Mouse (Mus musculus) heart, adult 2 months (tissue): Measurements from ENCODE around the gene Trim44. TPM values are rescaled to one million over a fixed set of nuclear protein-coding genes. Genes with fewer than 3 reads are reported as not detected.

ENCODE experiments used
- DNase-seq, 2 experiments: peaks; one replicate each; pipeline ENCODE4 v3.0.0; 2021
- H3K27ac ChIP-seq: fragments of 200-600 bp; 2 replicates; pipeline ENCODE4 v1.8.1; 2022
- H3K27me3 ChIP-seq: fragments of 200-500 bp; 2 replicates; pipeline ENCODE4 v1.6.1; 2012; ENCODE audit warnings: mild to moderate bottlenecking, low read length, inconsistent platforms, mixed read lengths; ENCODE audit not compliant: control insufficient read depth, insufficient read depth
- H3K36me3 ChIP-seq: fragments of 200-500 bp; 2 replicates; pipeline ENCODE4 v1.6.1; 2012; ENCODE audit warnings: low read length, inconsistent platforms; ENCODE audit not compliant: control insufficient read depth, insufficient read depth
- H3K4me1 ChIP-seq: fragments of 200-500 bp; 2 replicates; pipeline ENCODE4 v1.6.1; 2011; ENCODE audit warnings: low read length; ENCODE audit not compliant: control insufficient read depth, insufficient read depth
- H3K4me3 ChIP-seq: fragments of 200-600 bp; 2 replicates; pipeline ENCODE4 v1.8.1; 2022
- H3K79me2 ChIP-seq: fragments of 200-500 bp; replicated peaks from 2 replicates; pipeline ENCODE4 v1.6.1; 2012; ENCODE audit warnings: mild to moderate bottlenecking, inconsistent platforms, low read length, moderate library complexity, mixed read lengths; ENCODE audit not compliant: control insufficient read depth, insufficient read depth
- H3K9ac ChIP-seq: fragments of 200-500 bp; 2 replicates; pipeline ENCODE4 v1.6.1; 2012; ENCODE audit warnings: low read depth, mild to moderate bottlenecking, control low read depth, inconsistent platforms, low read length, mixed read lengths
- CTCF ChIP-seq: fragments of 200-600 bp; IDR thresholded peaks from 2 replicates; pipeline ENCODE4 v1.8.1; 2022; ENCODE audit warnings: antibody characterized with exemption, mild to moderate bottlenecking, moderate library complexity
- EP300 ChIP-seq: fragments of 200-500 bp; IDR thresholded peaks from 2 replicates; pipeline ENCODE4 v1.6.1; 2011; ENCODE audit warnings: low read depth, low read length, control low read depth; ENCODE audit not compliant: insufficient read depth
- POLR2A ChIP-seq: fragments of 200-500 bp; IDR thresholded peaks from 2 replicates; pipeline ENCODE4 v1.6.1; 2011; ENCODE audit warnings: mild to moderate bottlenecking, low read depth, low read length, control low read depth; ENCODE audit not compliant: insufficient read depth
- WGBS: fragments of 180-500 bp; shearing (Covaris S2); methylation state at CpG from one replicate; pipeline ENCODE4 v1.1.7; 2018; 5-methylcytosine and 5-hydroxymethylcytosine counted together
- intact Hi-C: fragments of 180-260 bp; cut with DNase I; formaldehyde crosslinking; loops from one replicate; pipeline ENCODE4 v1.15.1; 2025
- polyA plus RNA-seq: library from polyadenylated mRNA; depleted of rRNA; stranded (reverse); fragments of >200 nt; gene quantifications from 2 replicates; pipeline ENCODE4 v1.2.3, GENCODE M21; 2012
- total RNA-seq, 2 experiments: library from RNA; stranded (reverse); gene quantifications; 2 replicates each; pipeline ENCODE4 v1.2.3; 2021

The Trim44 gene
- total and polyA plus RNA-seq, 3 experiments, result 13.0 to 28.8 (median 27.7) TPM

DNA sequence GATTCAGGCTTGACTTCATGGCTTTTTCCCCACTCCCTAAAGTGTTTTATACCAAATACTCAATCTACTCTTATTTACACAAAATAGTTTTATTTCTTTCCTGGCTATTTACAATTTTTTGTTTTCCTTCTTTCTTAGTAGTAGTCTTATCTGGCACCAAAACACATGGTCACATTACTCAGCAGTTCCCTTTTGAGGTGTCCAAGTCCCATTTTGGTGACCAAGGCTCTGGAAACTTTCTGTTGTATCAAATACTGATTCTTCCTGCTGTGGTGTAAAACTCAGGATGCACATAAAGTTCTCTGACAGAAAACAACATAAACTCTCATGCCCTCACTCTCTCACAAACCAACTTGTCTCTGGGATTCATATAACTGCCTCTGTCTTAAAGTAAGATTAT is 83.3 kb downstream of the Trim44 start:
- Histone ChIP-seq H3K4me1 (no peaks in the 10 kb centered on the region; the same call in 1 of the 2 replicates), H3K4me3 (no peak overlapping the region), H3K27ac (no peak overlapping the region), H3K79me2 (no peaks in the 10 kb centered on the region), H3K27me3 (no peaks in the 10 kb centered on the region), H3K9ac (no peak overlapping the region), H3K36me3 (no peaks in the 10 kb centered on the region; the same call in 1 of the 2 replicates)
- TF ChIP-seq CTCF, result no peak
- TF ChIP-seq POLR2A, result no peak
- intact Hi-C loops, result no loop called here
- no peak for DNase-seq

DNA sequence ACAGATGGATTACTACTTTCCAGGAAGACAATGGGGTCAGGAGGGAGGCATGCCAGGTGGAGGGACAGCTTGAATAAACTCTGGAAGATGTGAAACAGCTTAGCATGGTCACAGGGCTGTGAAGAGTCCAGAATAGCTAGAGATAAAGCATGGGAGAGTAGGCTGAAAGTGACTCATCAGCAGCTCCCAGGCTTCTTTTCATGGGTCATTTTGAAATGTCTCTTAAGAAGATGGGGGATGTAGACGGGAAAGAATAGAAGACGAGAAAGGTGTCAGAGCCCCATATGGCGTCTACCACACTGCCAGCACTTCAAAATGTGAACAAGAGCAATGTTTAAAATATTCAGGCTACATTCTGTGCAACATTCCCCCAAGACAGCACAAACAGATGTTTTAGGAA is 91.1 kb downstream of the Trim44 start:
- intact Hi-C loops, result no loop called here
- no peak for DNase-seq

DNA sequence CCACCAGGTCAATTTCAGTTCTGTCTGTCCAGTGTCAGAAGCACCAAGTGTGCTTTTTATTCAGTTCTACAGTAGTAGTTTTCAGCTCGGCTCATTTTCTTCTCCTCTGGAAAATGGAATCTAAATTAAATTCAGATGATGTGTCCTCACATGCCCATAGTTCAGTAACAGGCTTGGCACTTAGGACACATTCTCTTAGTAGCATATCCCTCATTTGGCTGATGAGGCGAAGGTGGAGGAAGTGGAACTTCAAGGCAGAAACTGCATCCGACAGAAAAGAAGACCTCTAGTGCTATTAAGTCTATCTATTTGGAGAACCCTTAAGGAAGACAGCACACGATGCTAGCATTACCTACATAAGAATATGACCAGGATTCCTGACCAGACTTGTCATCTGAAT is 92.5 kb downstream of the Trim44 start:
- 69% methylated on average over 4 of the region's 4 CpGs for WGBS
- H3K36me3 ChIP-seq, result peaks cover 25% of the 10 kb centered on the region
- DNase-seq, result no peak
- H3K27ac ChIP-seq, result no peak overlapping the region
- H3K4me3 ChIP-seq, result no peak overlapping the region
- no peaks in the 10 kb centered on the region for H3K27me3 ChIP-seq
- 0 out of 2 replicates have a peak, but pooled peaks cover 1% of the 10 kb centered on the region for H3K79me2 ChIP-seq
- intact Hi-C loops, result no loop called here
- peaks cover 3% of the 10 kb centered on the region for H3K4me1 ChIP-seq
- no peak overlapping the region for H3K9ac ChIP-seq
- TF ChIP-seq EP300, result no peak
- TF ChIP-seq CTCF, result no peak
- TF ChIP-seq POLR2A, result no peak

More for the DNA sequence above, 91.1 kb downstream of the Trim44 start:
- H3K36me3 ChIP-seq, result peaks cover 25% of the 10 kb centered on the region
- H3K79me2 ChIP-seq, result 0 out of 2 replicates have a peak, but pooled peaks cover 1% of the 10 kb centered on the region
- H3K27me3 ChIP-seq, result no peaks in the 10 kb centered on the region
- 54% methylated on average over 3 of the region's 3 CpGs for WGBS
- no peak overlapping the region for H3K4me3 ChIP-seq
- no peak for TF ChIP-seq EP300
- no peak for TF ChIP-seq POLR2A
- no peak for TF ChIP-seq CTCF
- no peak overlapping the region for H3K27ac ChIP-seq
- H3K4me1 ChIP-seq, result peaks cover 3% of the 10 kb centered on the region
- no peak overlapping the region for H3K9ac ChIP-seq

GRCm38 (mm10) chr2:102314610-102315009 is 93.0 kb downstream of the Trim44 start:
- TF ChIP-seq EP300, result no peak
- TF ChIP-seq CTCF, result no peak
- no peak for TF ChIP-seq POLR2A
- Histone ChIP-seq H3K9ac (no peak overlapping the region), H3K4me1 (peaks cover 3% of the 10 kb centered on the region), H3K79me2 (0 out of 2 replicates have a peak, but pooled peaks cover 1% of the 10 kb centered on the region), H3K27ac (no peak overlapping the region), H3K36me3 (peaks cover 25% of the 10 kb centered on the region), H3K27me3 (no peaks in the 10 kb centered on the region), H3K4me3 (no peak overlapping the region)
- WGBS, result 3% methylated on average over 1 of the region's 1 CpGs
- no peak for DNase-seq
- intact Hi-C loops, result loop anchor here (5.0 kb wide), 1 partner anchor 63 kb away; no protein-coding TSS in a partner anchor

- H3K4me3 ChIP-seq, result no peak overlapping the region
- no peaks in the 10 kb centered on the region for H3K27me3 ChIP-seq
- no peak overlapping the region for H3K9ac ChIP-seq
- H3K79me2 ChIP-seq, result 0 out of 2 replicates have a peak, but pooled peaks cover 1% of the 10 kb centered on the region
- no peak overlapping the region for H3K27ac ChIP-seq
- no peak for DNase-seq
- peaks cover 25% of the 10 kb centered on the region for H3K36me3 ChIP-seq
- H3K4me1 ChIP-seq, result peaks cover 3% of the 10 kb centered on the region
- intact Hi-C loops, result loop anchor here (5.0 kb wide), 1 partner anchor 63 kb away; no protein-coding TSS in a partner anchor
- TF ChIP-seq EP300 (no peak), POLR2A (no peak), CTCF (no peak)
- 74% methylated on average over 2 of the region's 2 CpGs for WGBS
Observed at GRCm38 (mm10) chr2:102314068-102314467, 93.6 kb downstream of the Trim44 start.

DNA sequence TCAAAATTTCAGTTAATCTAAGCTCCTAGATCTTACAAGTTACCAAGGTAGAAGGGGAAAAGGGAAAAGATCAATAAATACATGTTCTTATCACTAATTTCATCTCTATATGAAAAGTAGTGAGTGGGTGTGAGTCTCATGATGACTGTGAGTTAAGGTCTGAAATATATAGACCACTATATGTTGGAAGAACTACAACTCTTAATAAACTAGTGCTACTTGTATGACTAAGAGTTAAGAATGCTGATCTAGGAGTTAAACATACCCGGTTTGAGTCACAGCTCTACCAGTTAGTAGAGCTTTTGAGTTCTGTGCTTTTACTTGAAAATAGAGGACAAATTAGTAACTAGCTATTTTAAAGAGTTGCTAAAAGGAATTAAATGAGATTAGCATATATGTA is 94.7 kb downstream of the Trim44 start:
- WGBS, result 95% methylated on average over 1 of the region's 1 CpGs
- Histone ChIP-seq H3K4me1 (peaks cover 3% of the 10 kb centered on the region), H3K27me3 (no peaks in the 10 kb centered on the region), H3K4me3 (no peak overlapping the region), H3K36me3 (peaks cover 23% of the 10 kb centered on the region), H3K9ac (no peak overlapping the region), H3K79me2 (no peaks in the 10 kb centered on the region), H3K27ac (no peak overlapping the region)
- TF ChIP-seq EP300, result no peak
- TF ChIP-seq CTCF, result no peak
- TF ChIP-seq POLR2A, result no peak
- intact Hi-C loops, result loop anchor here (5.0 kb wide), 1 partner anchor 64 kb away; no protein-coding TSS in a partner anchor
- no peak for DNase-seq
